Mouse (Mus musculus) MEL (cell line): ENCODE measurements around the gene 4930524B15Rik.

Experiments used
- E2F4 ChIP-seq: IDR thresholded peaks from 2 replicates; pipeline ENCODE4 v1.6.1; 2011; ENCODE audit warnings: low read depth, low read length, improper control_type of control experiment, borderline replicate concordance
- EP300 ChIP-seq, 2 experiments: IDR thresholded peaks; 2 replicates each; pipeline ENCODE4 v1.6.1; 2011; ENCODE audit warnings: improper control_type of control experiment in 2 of 2, low read length in 2 of 2, low read depth in 1 of 2, mild to moderate bottlenecking in 1 of 2
- ETS1 ChIP-seq: IDR thresholded peaks from 2 replicates; pipeline ENCODE4 v1.6.1; 2012; ENCODE audit warnings: low read depth, mild to moderate bottlenecking, inconsistent platforms, low read length, improper control_type of control experiment, moderate library complexity
- POLR2A ChIP-seq, 2 experiments: IDR thresholded peaks; 2 replicates each; pipeline ENCODE4 v1.6.1; 2011 to 2012; ENCODE audit warnings: low read length in 2 of 2, mild to moderate bottlenecking in 2 of 2, control low read depth in 1 of 2, improper control_type of control experiment in 1 of 2, low read depth in 1 of 2, moderate library complexity in 1 of 2; ENCODE audit not compliant: control insufficient read depth in 1 of 2, insufficient read depth in 1 of 2, poor library complexity in 1 of 2
- ZC3H11A ChIP-seq: IDR thresholded peaks from 2 replicates; pipeline ENCODE4 v1.6.1; 2012; ENCODE audit warnings: low read depth, mild to moderate bottlenecking, inconsistent platforms, low read length, improper control_type of control experiment

DNA sequence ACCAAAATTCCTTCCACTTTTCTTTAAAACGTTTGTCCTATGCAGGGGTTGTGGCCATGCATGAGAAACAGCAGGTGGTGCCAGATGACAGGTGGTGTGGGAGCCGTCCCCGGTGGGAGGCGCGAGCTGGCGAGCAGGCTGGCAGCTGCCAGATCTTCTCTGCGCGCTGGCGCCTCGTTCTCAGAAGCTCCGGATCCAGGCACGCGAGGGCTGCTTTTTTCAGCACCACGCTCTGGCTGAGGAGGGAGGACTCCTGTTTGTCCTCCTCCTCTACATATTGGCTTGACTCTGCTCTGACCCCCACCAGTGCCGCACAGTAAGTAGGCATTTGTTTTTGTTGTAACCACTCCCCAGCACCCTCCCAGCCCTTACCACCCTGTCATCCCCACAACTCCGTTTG, 34.9 kb downstream of the 4930524B15Rik start, which contains the start of gene Nsg2:
- TF ChIP-seq POLR2A (IDR thresholded peaks at IDR 0.05; ENCODE audit: control insufficient read depth in 1 of 2, insufficient read depth in 1 of 2, low read depth in 1 of 2, low read length in 2 of 2, poor library complexity in 1 of 2) (no peak), ETS1 (no peak), ZC3H11A (no peak), EP300 (IDR thresholded peaks at IDR 0.05; ENCODE audit: low read depth in 1 of 2, low read length in 2 of 2) (no peak), E2F4 (no peak)
